Mouse (Mus musculus): ENCODE results near the gene Tmem231. TPM values are rescaled to one million over a fixed set of nuclear protein-coding genes. Genes with fewer than 3 reads are reported as not detected.

Gene Tmem231
- polyA plus RNA-seq (2017; shearing (Covaris generic)): 1 to 10 TPM; 2.5 to 3.5 TPM

- peak; percentile 100 for ATAC-seq
These were observed at the start of gene Tmem231 for GRCm38 (mm10) chr8:111933348-111934076. Gene Tmem231, minus strand, starts transcription at chr8:111933881.

DNA sequence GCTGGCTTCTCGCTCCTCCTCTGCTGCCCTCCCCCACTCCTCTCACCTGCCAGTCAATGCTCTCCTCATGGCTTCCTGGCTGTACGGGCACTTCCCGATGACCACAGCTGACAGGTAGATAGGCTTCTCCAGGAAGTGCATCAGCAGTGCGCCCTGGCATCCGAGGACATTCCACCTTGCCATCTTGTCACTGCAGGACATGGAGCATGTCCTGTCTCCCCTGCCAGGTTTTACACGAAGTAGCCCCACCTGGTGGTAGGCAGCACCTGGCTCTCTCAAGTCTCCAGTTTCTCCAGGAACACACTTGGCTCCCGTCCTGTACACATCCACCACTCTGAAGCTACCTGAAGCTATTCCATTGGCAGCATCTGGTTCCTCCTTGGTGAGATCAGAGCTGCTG lies 48.4 kb upstream of the Tmem231 start:
- ATAC-seq: no peak

GRCm38 (mm10) chr8:111978147-111978546 lies 44.5 kb upstream of the Tmem231 start:
- ATAC-seq: no peak

DNA sequence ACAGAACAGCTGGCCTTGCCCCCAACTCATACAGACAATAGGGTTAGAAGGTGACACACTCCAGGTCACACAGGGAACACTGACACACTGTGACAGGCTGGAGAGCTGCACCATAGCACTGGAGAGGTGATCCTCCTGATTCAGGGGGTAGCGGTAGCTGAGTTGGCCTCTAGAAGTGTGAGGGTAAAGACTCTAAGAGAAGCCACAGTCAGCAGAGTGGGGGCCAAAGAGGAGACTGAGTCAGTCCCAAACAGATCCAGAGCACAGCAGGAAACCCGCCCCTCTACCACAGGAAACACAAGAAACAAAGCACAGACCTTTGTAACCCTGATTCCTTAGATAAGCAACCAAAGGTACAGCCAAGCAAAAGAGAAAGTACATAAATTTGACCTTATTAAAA lies 42.6 kb upstream of the Tmem231 start:
- peak; percentile 97 for ATAC-seq

DNA sequence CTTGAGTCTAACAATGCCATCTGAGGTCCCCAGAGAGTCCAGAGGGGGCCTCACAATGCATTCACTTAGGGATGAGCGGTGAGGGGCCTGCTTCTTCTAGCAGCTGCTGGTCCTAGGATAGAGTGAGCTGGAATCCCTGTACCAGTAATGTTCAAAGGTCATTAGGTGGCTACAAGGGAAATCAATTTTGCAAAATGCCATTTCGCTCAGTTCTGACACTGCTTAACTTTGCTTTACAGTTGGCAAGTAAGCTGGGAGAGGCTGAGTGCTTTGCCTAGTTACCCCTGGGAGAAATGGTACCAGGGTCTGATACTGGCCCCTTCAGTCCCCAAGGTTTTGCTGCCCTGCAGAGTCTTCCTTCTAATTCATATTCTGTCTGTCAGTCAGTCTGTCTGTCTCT lies 42.0 kb upstream of the Tmem231 start:
- no peak for ATAC-seq

DNA sequence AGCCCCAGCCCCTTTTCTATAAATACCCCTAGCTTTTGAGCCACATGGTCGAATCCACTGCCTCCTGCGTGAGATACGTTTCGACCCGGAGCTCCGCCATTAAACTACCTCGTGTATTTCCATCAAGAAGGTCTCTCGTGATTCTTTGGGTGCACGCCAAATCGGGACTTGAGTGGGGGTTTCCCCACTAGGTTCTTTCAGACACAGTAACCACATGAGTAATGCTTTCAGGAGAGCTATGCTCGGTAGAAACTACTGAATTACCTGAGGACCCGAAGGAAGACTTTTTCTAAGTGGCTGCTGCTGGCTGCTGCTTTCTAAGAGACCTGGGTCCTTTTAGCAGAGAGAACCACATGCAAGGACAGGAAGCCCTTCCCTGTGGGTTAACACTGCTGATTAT lies 40.5 kb upstream of the Tmem231 start:
- ATAC-seq: no peak

- no peak for ATAC-seq
These were observed 35.3 kb upstream of the Tmem231 start for GRCm38 (mm10) chr8:111968991-111969390.

GRCm38 (mm10) chr8:111968541-111968940 lies 34.9 kb upstream of the Tmem231 start:
- no peak for ATAC-seq

DNA sequence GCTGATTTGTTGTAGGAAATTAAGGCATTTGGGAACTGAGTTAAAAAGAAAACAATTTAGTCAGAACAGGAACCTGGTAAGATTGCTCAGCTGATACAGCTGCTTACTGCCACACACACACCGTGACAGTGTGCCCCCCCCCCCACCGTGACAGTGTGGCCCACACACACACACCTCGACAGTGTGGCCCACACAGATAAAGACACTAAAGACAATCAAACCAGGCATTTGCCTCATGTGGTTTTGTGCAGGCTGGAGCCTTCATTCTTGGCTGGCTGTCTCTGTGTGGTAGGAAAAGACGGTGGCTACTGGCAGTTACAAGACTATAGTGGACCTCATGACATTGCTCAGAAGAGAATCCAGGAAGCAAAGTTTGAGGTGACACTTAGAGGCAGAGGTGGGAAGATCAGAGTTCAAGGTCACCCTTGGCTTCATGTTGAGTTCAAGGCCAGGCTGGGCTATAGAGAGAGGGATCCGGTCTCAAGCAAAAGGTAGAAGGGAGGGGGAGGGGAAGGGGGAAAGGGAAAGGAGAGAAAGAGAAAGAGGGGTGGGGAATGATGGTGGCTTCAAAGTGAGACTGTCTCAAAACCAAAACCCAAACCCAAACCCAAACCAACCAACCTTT lies 33.7 kb upstream of the Tmem231 start:
- no peak for ATAC-seq

DNA sequence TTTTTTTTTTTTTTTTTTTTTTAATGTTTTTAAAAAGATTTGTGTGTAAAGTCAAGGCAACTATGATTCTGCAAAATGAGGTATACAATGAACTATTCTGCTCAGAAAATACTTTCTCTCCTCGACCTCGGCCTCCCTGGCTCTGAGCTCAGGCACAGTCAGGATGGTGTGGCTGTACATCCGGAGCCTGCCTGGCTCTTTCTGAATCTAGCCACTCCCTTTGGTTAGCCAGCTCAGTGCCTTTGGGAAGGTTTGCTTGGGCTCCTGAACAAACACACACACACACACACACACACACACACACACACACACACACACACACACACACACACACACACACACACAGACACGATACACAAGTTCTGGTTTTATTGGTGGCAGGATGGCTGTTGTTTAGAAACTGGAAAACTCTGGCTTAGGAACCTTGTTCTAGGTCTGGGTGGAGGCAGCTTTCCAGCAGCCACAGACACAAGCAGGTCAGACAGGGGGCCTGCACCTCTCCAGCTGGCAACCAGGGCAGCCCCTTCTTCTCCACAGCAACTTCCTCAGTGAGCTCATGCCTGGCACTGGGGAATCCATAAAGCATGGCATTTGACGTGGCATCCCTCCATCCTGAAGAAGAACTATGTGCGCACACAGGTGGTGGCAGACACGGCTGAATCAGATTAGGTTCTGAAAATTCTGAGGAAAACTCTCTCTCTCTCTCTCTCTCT lies 31.3 kb upstream of the Tmem231 start:
- no peak for ATAC-seq

DNA sequence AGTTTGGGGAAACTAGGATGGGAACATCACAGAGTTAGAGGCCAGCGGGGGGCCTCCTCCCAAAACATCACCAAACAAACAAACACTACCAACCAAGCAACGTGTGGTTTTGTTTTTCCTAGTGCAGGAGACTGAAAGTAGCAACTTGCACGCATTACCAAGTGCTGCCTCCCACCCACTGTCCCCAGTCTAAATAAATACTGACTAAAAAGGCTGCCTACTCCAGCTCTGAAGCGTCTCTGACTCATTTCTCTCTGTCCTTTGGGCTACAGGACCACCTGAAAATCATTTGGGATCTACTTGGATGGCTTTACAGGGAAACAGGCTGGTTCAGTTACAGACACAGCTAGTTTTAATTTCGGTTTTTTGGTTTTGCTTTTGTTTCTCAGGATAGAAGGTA lies 30.7 kb upstream of the Tmem231 start:
- ATAC-seq: no peak

DNA sequence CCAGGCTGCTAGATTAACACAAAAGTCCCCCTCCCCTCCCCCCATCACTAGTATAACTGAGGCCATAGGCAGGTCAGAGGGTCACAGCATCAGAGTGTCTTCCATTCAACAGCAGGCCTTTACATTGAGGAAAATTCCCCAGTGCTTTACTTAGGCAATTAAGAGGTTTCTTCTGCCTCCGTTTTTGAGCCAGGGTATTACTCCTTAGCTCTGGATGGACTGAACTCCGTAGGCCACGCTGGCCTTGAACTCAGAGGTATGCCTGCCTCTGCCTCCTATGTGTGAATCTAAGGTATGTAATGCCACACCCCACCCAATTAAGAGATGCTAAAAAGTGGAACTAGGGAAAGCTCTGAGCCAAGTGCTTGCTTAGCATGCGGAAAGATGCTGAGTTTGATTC lies 29.9 kb upstream of the Tmem231 start:
- no peak for ATAC-seq

DNA sequence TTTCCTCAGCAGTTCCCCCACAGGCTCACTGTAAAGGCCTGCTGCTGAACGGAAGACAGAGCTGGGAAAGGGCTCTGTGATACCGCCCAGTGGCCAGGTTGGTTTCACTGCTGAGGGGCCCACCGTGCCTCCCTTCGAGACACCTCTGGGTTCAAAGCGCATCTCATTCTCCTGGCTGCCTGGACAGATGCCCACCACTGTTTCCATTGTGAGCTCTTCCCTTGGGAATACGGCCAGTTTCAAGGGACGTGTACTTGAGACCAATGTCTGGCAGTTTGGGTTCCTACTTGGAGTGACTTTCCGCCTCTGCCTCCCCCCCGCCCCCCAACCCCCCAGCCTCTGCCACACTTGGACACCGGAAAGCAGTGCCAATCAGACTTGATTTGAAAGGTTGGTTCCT lies 29.4 kb upstream of the Tmem231 start:
- no peak for ATAC-seq

GRCm38 (mm10) chr8:111962589-111962988 lies 28.9 kb upstream of the Tmem231 start:
- ATAC-seq: no peak

- ATAC-seq: no peak
These were observed 27.6 kb upstream of the Tmem231 start for GRCm38 (mm10) chr8:111961330-111961729.

- ATAC-seq: no peak
These were observed 27.1 kb upstream of the Tmem231 start for GRCm38 (mm10) chr8:111960591-111961321.

DNA sequence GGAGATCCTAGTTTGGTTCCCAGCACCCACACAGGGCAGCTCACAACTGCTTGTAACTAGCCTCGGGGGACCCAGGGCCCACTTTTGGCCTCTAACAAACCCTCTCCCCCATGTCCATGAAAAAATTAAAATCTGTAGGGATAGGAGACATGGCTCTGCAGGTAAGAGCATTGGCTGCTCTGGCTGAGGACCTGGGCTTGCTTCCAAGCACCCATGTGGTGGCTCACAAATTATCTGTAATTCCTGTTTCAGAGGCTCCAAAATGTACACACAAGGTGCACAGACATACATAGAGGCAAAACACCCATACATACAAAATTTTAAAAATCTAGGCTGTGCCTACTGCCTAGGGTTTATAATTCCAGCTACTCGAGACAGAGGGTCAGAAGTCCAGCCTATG lies 23.6 kb upstream of the Tmem231 start:
- ATAC-seq: no peak

DNA sequence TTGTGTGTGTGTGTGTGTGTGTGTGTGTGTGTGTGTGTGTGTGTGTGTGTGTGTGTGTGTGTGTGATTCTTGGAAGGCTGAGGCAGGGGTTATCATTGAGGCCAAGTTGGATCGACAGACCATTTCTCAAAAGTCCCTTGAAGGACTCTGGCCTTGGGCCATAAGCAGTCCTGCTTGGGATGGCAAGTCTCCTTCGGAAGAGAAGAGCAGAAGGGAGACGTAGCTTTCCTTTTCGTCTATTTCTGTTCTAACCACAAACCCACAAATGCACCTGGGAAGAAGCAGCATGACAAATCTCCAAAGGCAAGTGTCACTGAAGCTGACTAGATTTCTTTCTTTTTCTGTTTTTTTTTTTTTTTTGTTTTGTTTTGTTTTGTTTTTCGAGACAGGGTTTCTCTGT lies 22.2 kb upstream of the Tmem231 start:
- ATAC-seq: peak; percentile 20

GRCm38 (mm10) chr8:111954844-111955594 lies 21.3 kb upstream of the Tmem231 start:
- ATAC-seq: peak; percentile 61

DNA sequence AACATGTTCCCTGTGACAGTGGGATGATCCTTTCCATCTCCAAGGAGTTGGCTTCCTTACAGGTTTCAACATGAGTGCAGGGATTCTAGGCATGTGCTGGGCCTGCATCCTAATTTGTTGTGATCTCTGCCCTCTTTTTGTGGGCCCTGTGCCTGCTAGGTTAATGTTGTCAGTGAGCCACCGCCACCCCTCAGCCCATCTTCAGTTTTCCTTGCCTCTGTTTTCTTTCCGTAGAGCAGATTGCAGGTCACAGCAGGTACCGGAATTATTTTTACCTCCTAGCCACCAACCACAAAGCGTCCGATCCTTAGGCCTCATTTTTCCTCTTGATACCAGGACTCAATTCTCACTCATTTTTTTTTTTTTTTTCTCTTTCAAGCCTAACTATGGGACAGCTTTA lies 18.3 kb upstream of the Tmem231 start:
- no peak for ATAC-seq

DNA sequence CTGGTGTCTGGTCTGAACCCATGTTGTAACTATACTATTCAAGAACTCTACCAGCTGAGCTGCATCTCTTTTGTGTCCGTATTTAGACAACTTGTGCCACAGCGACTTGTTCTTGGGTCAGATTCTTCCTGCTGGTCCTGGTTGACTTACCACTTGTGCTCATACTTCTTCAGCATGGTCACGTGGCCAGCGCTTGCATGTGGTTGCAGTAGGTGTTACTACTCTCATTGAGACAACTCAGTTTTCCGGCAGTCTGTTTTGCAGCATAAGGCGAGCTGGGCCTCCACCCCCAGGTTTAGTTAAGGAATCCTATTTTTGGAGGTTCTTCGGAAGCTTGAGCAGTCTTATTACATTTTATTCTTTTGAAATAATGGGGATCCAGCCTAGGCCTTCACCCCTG lies 17.6 kb upstream of the Tmem231 start:
- no peak for ATAC-seq

GRCm38 (mm10) chr8:111950846-111951245 lies 17.2 kb upstream of the Tmem231 start:
- ATAC-seq: no peak

Data from CD4-positive, CD25-positive, alpha-beta regulatory T cell, adult 4 months (primary cell).